Mouse (Mus musculus) left cerebral cortex, postnatal 10 days (tissue): ENCODE measurements at regions not wholly inside any gene's neighbourhood (a gene's known extent, or its start where the extent isn't known, plus 50 kb on each side); places are given as distances from the start of the nearest gene placed in this dataset.
A peak's percentile ranks its signal among the peaks of the same experiment; 100 is the strongest.

Source experiments
- DNase-seq, 2 experiments: peaks; one replicate each; pipeline ENCODE4 v3.0.0; 2021 to 2022; ENCODE audit warnings: low spot score in 2 of 2, mixed read lengths in 1 of 2; ENCODE audit errors: extremely low spot score in 1 of 2
- intact Hi-C: fragments of 180-260 bp; cut with DNase I; formaldehyde crosslinking; loops from one replicate; pipeline ENCODE4 v1.15.1; 2025

DNA sequence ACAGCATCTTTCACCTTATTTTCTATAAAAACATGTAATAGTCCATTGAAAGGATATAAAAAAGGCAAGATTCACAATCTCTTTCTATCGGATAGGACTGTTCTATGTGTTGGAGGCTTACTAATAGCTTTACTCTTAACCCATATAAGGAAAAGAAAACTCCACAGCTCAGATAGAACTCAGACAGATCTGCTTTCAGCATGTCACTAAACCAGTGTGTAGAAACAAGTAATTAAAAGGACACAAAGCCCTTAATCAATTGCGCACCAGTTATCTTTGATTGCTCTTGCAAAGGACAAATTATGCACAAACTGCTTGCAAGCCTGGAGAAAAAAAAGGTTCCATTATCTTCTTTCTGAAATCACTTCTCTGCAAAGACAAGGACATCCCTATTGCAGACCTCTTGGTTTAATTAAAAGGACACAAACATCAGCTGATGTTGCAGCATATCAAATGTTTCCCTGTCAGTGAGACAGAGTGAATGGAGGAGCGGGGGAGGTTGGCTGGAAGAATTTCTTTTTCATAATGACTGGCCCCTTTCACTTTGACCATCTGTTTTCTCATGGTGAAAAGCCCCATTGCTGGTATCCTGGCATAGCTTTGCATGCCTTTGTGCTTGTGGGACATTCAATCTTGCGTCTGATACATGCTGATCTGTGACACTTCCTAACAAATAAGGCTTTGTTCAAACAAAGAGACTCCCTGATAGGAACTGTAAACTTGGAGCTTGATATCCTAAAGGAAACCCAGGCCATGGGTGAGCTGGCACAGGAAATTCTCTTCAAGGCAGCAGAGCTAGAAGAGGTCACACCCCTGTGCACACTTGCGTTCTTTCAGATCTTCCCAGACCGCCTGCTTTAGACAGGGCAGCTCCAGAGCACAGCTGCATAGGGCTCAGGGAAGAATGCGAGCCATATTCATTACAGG lies 162.8 kb upstream of the Rgmb start:
- intact Hi-C loops = no loop called here
- DNase-seq = peak; percentile 31 to 46

DNA sequence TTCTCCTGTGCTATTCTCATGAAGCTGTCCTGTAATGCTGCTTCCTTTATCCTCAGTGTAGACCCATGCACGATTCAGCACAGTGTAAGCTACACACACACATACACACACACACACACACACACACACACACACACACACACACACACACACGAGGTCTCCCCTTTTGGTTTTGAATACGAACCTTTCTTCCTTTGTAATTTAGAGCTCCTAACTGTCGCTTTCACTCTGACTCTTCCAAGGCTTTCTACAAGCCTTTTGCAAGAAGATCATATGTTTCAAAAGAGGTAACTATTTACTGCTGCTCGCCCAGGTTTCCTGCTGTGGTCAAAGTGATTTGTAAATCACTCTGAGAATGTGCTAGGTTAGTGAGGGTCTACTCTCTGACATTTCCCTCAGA lies 161.1 kb upstream of the Rgmb start:
- intact Hi-C loops = no loop called here
- DNase-seq = no peak

DNA sequence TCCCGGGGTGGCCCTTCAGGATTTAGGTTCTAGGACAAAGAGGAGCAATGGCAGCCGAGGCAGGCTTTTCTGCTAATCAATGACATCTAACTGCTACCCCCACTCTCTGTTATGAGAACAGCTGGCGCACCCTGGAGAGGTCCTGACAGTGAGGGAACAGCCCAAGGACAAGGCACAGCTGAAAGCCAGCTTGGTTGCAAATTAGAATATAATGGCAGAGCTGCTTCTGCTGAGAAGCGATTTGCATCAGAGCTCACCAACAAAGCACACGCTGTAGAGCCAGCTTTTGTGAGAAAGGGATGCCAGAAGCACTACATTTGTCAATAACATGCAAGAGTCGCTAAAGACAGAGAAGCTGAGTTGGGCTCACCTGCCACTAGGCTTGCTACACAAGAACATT lies 159.5 kb upstream of the Rgmb start:
- intact Hi-C loops = no loop called here
- DNase-seq = no peak

GRCm38 (mm10) chr17:15981558-15981957 lies 150.7 kb upstream of the Rgmb start:
- DNase-seq = no peak
- intact Hi-C loops = no loop called here

GRCm38 (mm10) chr17:15977374-15978031 lies 146.7 kb upstream of the Rgmb start:
- intact Hi-C loops = no loop called here
- peak in 1 of 2 experiments; percentile 3 for DNase-seq

DNA sequence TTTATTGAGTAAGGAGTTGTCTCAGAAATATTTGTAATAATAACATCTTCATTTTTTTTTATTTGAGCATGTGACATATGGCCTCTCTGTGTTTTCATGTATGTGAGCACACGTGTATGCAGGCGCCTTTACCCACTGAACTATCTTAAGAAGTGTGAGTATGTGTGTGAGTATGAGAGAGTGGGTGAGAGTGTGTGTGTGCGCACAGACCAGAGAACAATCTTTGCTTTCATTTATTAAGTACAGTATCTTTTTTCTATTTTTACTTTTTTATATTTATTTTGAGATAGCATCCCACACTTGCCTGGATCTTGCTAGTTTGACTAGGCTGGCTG lies 140.5 kb upstream of the Rgmb start:
- intact Hi-C loops = no loop called here
- DNase-seq = no peak

DNA sequence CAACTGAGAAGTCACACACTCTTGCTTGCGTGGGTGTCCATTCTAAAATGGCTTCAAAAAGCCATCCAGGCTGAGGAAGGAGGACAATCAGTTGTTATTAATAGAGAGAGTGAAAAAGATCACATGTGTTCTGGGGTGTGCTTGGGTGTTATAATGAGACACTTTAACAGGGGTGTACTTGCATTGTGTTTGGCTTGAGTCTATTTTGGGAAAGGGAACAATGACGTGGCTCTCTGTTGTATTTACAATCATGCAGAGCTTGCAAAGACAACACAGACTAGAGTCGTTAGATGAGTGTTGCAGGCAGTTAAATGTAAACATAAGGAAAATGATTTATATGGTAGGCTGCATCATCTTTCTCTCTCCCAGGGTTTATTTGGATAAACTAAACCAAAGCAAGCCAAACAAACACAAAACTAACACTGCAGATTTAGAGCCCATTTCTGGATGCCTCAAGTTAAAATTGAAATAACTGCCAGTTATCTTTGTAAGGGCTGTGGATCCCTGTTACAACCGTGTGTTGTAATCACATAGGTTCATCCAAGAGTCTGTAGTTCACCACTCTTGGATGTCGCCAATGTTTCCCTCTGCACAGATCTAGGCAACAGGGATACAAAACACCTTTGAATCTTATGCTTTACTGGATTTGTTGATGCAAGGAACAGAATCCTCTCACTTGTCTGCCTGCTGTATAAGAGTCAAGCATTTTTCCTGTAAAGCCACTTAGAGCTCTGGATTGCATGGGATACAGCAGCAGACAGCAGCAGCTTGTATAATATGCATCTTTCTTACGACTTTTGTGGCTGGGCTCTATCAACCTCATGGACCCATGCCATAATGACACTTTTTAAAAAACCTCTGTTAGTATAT lies 139.9 kb upstream of the Rgmb start:
- intact Hi-C loops = no loop called here
- no peak for DNase-seq

DNA sequence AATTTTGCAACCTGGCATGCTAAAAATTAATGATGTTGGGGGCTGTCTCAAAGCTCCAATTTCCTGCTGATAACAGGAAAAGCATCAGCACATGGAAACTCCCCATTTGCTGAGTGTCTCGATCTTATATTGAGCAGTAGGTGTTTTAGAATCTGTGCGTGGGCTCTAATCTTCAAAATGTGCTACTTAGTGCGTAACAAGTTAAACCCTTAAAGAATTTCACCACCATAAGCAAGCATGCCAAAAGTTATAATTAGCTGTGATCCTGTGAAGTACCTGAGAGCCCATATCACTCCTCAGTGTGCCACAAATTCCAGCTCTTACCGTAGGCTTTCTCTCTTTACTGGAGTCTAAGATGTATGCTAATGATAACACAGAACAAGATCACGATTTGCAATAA lies 137.5 kb upstream of the Rgmb start:
- no peak for DNase-seq
- intact Hi-C loops = no loop called here

- DNase-seq = no peak
- intact Hi-C loops = no loop called here
Observed at GRCm38 (mm10) chr17:15955656-15956055, 124.8 kb upstream of the Rgmb start.

- no peak for DNase-seq
- intact Hi-C loops = no loop called here
Observed at GRCm38 (mm10) chr17:15951641-15952040, 120.8 kb upstream of the Rgmb start.

DNA sequence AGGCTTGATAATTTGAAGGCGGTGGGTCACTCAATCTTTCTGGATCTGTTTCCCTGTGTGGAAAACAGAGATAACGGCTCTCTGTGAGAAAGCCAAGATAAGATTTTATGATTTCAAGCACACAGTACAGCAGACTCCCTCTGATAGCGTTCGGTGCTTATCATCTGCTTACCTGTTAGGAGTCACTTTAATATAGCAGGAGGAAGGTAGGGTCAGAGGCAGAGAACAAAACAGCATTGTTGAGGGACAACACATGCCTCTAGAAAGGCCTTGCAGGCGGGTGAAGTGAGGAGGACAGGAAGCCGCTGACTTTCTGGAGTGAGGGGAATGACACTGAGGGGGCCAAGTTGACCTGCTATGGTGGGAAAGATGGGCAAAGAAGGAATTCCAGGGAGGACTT lies 118.9 kb upstream of the Rgmb start:
- DNase-seq = no peak
- intact Hi-C loops = no loop called here

- no peak for DNase-seq
- intact Hi-C loops = no loop called here
Observed at GRCm38 (mm10) chr17:15942378-15942777, 111.5 kb upstream of the Rgmb start.

- no peak for DNase-seq
- intact Hi-C loops = no loop called here
Observed at GRCm38 (mm10) chr17:15918609-15919008, 87.8 kb upstream of the Rgmb start.

- no peak for DNase-seq
- intact Hi-C loops = no loop called here
Observed at GRCm38 (mm10) chr17:15898689-15899419, 68.0 kb upstream of the Rgmb start.

GRCm38 (mm10) chr17:15895968-15896367 lies 65.1 kb upstream of the Rgmb start:
- no peak for DNase-seq

GRCm38 (mm10) chr17:15891896-15892675 lies 61.2 kb upstream of the Rgmb start:
- intact Hi-C loops = no loop called here
- DNase-seq = peak in 1 of 2 experiments; percentile 10

More at GRCm38 (mm10) chr17:15895968-15896367, 65.1 kb upstream of the Rgmb start:
- intact Hi-C loops = no loop called here

DNA sequence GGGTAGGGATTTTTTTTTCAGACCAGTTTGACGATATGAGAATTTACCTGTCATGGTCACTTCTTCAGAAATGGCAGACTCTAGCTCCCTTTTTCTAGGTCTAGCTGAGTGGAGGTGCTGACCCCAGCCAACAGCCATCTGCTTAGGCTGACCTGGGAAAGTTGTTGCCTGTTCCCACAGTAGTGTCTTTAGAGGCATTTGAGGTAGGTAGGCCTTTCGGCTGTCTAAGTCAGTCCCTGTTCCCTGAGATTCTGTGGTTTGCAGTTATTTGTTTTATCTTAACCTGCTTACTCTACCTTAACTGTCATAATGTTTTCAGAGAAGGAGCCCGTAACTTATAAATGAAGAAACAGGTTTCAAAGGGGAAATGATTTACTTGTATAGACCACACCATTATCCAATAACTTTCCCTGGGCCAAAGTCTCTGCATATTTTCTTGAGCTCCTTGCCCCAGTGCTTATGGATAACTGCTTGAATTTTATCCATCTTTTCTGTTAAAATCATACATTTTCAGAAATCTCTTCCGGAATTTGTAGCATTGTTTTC lies 59.8 kb upstream of the Rgmb start:
- intact Hi-C loops = no loop called here
- no peak for DNase-seq

DNA sequence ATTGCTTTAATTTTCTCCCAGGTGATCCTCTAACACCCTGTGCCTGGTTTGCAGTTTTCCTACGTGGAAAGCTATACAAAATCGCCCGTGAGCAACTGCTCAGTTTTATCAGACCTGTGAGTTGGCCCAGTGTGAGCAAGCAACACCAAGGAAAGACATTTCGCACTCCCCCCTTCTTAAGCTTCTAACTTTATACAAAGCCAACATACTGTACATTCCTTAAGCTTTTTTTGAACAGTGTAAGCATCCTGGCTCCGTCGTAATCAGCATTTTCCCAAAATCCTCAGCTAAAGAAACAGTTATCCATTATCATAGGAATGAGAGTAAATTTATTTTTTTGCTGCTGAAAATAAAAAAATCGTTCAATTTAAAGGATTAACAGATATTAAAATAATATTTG lies 52.0 kb upstream of the Rgmb start:
- intact Hi-C loops = no loop called here
- no peak for DNase-seq
